Mouse (Mus musculus) neural tube, embryonic 13.5 days (tissue): ENCODE data around the gene Olfr652. TPM values are rescaled to one million over a fixed set of nuclear protein-coding genes. Genes with fewer than 3 reads are reported as not detected.

Experiments used
- polyA plus RNA-seq: library from polyadenylated mRNA; unstranded; fragments of >200 nt; fragmentation: Nextera tagmentation; extraction: Ambion mirVana; gene quantifications from 2 replicates; pipeline ENCODE4 v1.2.1, GENCODE M21; 2015

The Olfr652 gene
- polyA plus RNA-seq, 1 experiment from 2014 or later, result not detected

Other genes starting within 250 kb of the Olfr652 start
- 2.3 and 3.1 TPM in 2 replicates for gene Trim12a, start 245.4 kb upstream of the Olfr652 start, polyA plus RNA-seq
- gene Trim34b, start 231.4 kb upstream of the Olfr652 start, polyA plus RNA-seq, result not detected in 2 replicates
- 1.2 and 1.4 TPM in 2 replicates for gene Trim12c, start 207.5 kb upstream of the Olfr652 start, polyA plus RNA-seq
- not detected in 2 replicates for gene Trim30b, start 191.0 kb upstream of the Olfr652 start, polyA plus RNA-seq
- gene Trim30c, start 160.1 kb upstream of the Olfr652 start, polyA plus RNA-seq, result 0.25 TPM in 1 of 2 replicates, not detected in the other
- gene Trim30a, start 95.7 kb upstream of the Olfr652 start, polyA plus RNA-seq, result 0.92 and 0.93 TPM in 2 replicates
- gene Trim30d, start 53.1 kb upstream of the Olfr652 start, polyA plus RNA-seq, result 0.08 and 0.28 TPM in 2 replicates
- not detected in 2 replicates for gene Olfr651, start 10.8 kb upstream of the Olfr652 start, polyA plus RNA-seq
- not detected in 2 replicates for gene Olfr653, start 16.4 kb downstream of the Olfr652 start, polyA plus RNA-seq
- gene Olfr654, start 26.1 kb downstream of the Olfr652 start, polyA plus RNA-seq, result not detected in 2 replicates
- gene Olfr655, start 40.9 kb downstream of the Olfr652 start, polyA plus RNA-seq, result not detected in 2 replicates
- gene Olfr656, start 53.1 kb downstream of the Olfr652 start, polyA plus RNA-seq, result not detected in 2 replicates
- not detected in 2 replicates for gene Olfr657, start 63.9 kb downstream of the Olfr652 start, polyA plus RNA-seq
- gene Olfr658, start 86.4 kb downstream of the Olfr652 start, polyA plus RNA-seq, result 0.12 TPM in 1 of 2 replicates, not detected in the other
- not detected in 2 replicates for gene Olfr659, start 105.9 kb downstream of the Olfr652 start, polyA plus RNA-seq
- not detected in 2 replicates for gene Olfr661, start 125.6 kb downstream of the Olfr652 start, polyA plus RNA-seq
- gene Usp17le, start 216.6 kb downstream of the Olfr652 start, polyA plus RNA-seq, result not detected in 2 replicates